Mouse (Mus musculus) heart, embryonic 16.5 days (tissue): ENCODE measurements around the gene Itih3. TPM values are rescaled to one million over a fixed set of nuclear protein-coding genes. Genes with fewer than 3 reads are reported as not detected.

Experiments
- ATAC-seq: fragments of 200-750 bp; cut with Nextera tagmentation; replicated peaks from 2 replicates; pipeline ENCODE4 v1.8.0; 2017; ENCODE audit warnings: moderate number of reproducible peaks; ENCODE audit not compliant: insufficient read depth, low FRiP score; ENCODE audit errors: extremely low read depth
- H3K27ac ChIP-seq: fragments of 300-500 bp; sonication (generic); 2 replicates; pipeline ENCODE4 v1.5.1; 2014; ENCODE audit warnings: mild to moderate bottlenecking, low read length, control low read depth, moderate library complexity
- H3K27me3 ChIP-seq: fragments of 300-500 bp; sonication (generic); 2 replicates; pipeline ENCODE4 v1.6.1; 2014; ENCODE audit warnings: low read length, mixed read lengths; ENCODE audit not compliant: control insufficient read depth, insufficient read depth
- H3K36me3 ChIP-seq: fragments of 300-500 bp; sonication (generic); 2 replicates; pipeline ENCODE4 v1.6.1; 2014; ENCODE audit not compliant: control insufficient read depth, insufficient read depth
- H3K4me1 ChIP-seq: fragments of 300-500 bp; sonication (generic); 2 replicates; pipeline ENCODE4 v1.6.1; 2014; ENCODE audit warnings: low read length, mixed read lengths; ENCODE audit not compliant: control insufficient read depth, insufficient read depth
- H3K4me2 ChIP-seq: fragments of 300-500 bp; sonication (generic); 2 replicates; pipeline ENCODE4 v1.6.1; 2014; ENCODE audit warnings: low read depth, mild to moderate bottlenecking, control low read depth, low read length
- H3K4me3 ChIP-seq: fragments of 300-500 bp; sonication (generic); 2 replicates; pipeline ENCODE4 v1.5.1; 2014; ENCODE audit warnings: mild to moderate bottlenecking, control low read depth, low read length
- H3K9ac ChIP-seq: fragments of 300-500 bp; sonication (generic); 2 replicates; pipeline ENCODE4 v1.6.1; 2014; ENCODE audit warnings: low read length, control low read depth
- H3K9me3 ChIP-seq: fragments of 300-500 bp; sonication (generic); replicated peaks from 2 replicates; pipeline ENCODE4 v1.6.1; 2016; ENCODE audit warnings: low read length; ENCODE audit not compliant: control insufficient read depth
- WGBS: fragments of 180-500 bp; shearing (Covaris S2); extraction: QIAGEN DNeasy Blood & Tissue Kit; methylation state at CpG from one replicate; pipeline ENCODE4 v1.1.7; 2014; 5-methylcytosine and 5-hydroxymethylcytosine counted together
- polyA plus RNA-seq: library from polyadenylated mRNA; unstranded; fragments of >200 nt; fragmentation: Nextera tagmentation; extraction: Ambion mirVana; gene quantifications from 2 replicates; pipeline ENCODE4 v1.2.1, GENCODE M21; 2015

Itih3 gene
- polyA plus RNA-seq, 1 experiment from 2014 or later = 1.5 TPM

GRCm38 (mm10) chr14:30875955-30876354 is 47.6 kb downstream of the Itih3 start:
- Histone ChIP-seq H3K27me3 (no peaks in the 10 kb centered on the region), H3K4me2 (no peak overlapping the region), H3K4me1 (peaks cover 4% of the 10 kb centered on the region), H3K9ac (no peak overlapping the region), H3K4me3 (no peak overlapping the region), H3K27ac (no peak overlapping the region), H3K9me3 (no peaks in the 10 kb centered on the region), H3K36me3 (peaks cover 3% of the 10 kb centered on the region; the same call in 1 of the 2 replicates)
- 72% methylated on average over 9 of the region's 9 CpGs for WGBS
- no peak for ATAC-seq

- Histone ChIP-seq H3K27ac (no peak overlapping the region), H3K9me3 (no peaks in the 10 kb centered on the region), H3K9ac (no peak overlapping the region), H3K27me3 (no peaks in the 10 kb centered on the region), H3K4me2 (no peak overlapping the region), H3K36me3 (peaks cover 3% of the 10 kb centered on the region; the same call in 1 of the 2 replicates), H3K4me1 (peaks cover 11% of the 10 kb centered on the region), H3K4me3 (no peak overlapping the region)
- ATAC-seq = no peak
- WGBS = 73% methylated on average over 12 of the region's 12 CpGs
Measured at GRCm38 (mm10) chr14:30875130-30875865, 48.3 kb downstream of the Itih3 start.

GRCm38 (mm10) chr14:30874095-30874700 is 49.4 kb downstream of the Itih3 start:
- Histone ChIP-seq H3K9me3 (no peaks in the 10 kb centered on the region), H3K4me2 (no peak overlapping the region), H3K4me3 (no peak overlapping the region), H3K36me3 (peaks cover 3% of the 10 kb centered on the region; the same call in 1 of the 2 replicates), H3K9ac (no peak overlapping the region), H3K27me3 (no peaks in the 10 kb centered on the region), H3K27ac (no peak overlapping the region), H3K4me1 (peaks cover 15% of the 10 kb centered on the region)
- WGBS = 65% methylated on average over 18 of the region's 18 CpGs
- no peak for ATAC-seq

GRCm38 (mm10) chr14:30870206-30871147 is 53.1 kb downstream of the Itih3 start:
- Histone ChIP-seq H3K27me3 (no peaks in the 10 kb centered on the region), H3K9ac (peak overlapping the region; percentile 15), H3K27ac (peak overlapping the region; percentile 80), H3K4me2 (peak overlapping the region; percentile 4; the same call in 1 of the 2 replicates), H3K9me3 (no peaks in the 10 kb centered on the region), H3K4me3 (no peak overlapping the region), H3K4me1 (peaks cover 15% of the 10 kb centered on the region), H3K36me3 (peaks cover 3% of the 10 kb centered on the region; the same call in 1 of the 2 replicates)
- ATAC-seq = no peak; the same call in 1 of the 2 replicates
- WGBS = 58% methylated on average over 25 of the region's 25 CpGs

DNA sequence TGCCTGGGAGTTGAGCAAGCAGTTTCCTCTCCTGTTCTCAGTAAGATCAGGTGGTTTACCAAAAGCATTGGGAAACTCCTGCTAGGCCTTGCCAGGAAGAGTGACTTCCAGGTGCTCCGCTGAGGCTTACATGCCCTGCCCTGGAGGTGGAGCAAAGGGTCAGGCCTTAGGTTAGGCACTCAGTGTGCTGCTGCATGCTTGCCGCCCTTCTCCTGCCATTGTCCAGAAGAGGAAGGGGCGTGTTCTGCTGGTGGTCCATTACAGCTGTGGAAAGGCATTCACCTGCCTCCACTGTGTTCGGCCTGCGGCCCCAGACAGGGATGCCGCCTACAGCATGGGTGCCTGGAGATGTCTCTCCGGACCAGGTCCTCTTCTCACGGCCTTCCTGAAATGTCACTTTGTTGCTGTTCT is 54.2 kb downstream of the Itih3 start:
- Histone ChIP-seq H3K9me3 (no peaks in the 10 kb centered on the region), H3K9ac (peak overlapping the region; percentile 15; the same call in 1 of the 2 replicates), H3K27me3 (no peaks in the 10 kb centered on the region), H3K4me3 (no peak overlapping the region), H3K4me1 (peaks cover 15% of the 10 kb centered on the region), H3K4me2 (no peak overlapping the region), H3K27ac (peak overlapping the region; percentile 80), H3K36me3 (no peaks in the 10 kb centered on the region)
- no peak for ATAC-seq
- WGBS = 73% methylated on average over 8 of the region's 8 CpGs

GRCm38 (mm10) chr14:30868826-30869225 is 54.7 kb downstream of the Itih3 start:
- 79% methylated on average over 10 of the region's 10 CpGs for WGBS
- no peak overlapping the region; the same call in none of the 2 replicates for H3K27ac ChIP-seq
- H3K4me3 ChIP-seq = no peak overlapping the region
- no peaks in the 10 kb centered on the region for H3K27me3 ChIP-seq
- ATAC-seq = no peak
- H3K4me1 ChIP-seq = peaks cover 15% of the 10 kb centered on the region
- no peak overlapping the region for H3K4me2 ChIP-seq
- no peaks in the 10 kb centered on the region for H3K36me3 ChIP-seq
- H3K9me3 ChIP-seq = no peaks in the 10 kb centered on the region
- H3K9ac ChIP-seq = no peak overlapping the region

DNA sequence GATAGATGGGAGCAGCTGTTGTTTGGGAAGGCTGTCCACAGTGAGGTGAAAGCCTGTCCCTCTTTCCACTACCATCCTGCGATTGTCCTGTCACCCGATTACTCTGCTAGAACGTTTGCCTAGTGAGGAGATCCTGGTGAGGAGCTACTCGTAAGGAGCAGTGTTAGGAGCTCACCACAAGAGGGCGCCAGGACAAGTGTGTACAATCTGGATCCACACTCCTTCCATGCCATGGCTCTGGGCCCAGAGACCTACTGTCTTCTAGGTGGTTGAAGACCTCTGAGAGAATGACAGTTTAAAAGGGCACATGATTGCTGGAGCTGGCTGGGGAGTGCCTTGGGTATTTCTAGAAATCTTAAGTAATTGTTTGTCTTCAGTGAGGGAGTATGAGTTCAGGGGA is 56.5 kb downstream of the Itih3 start:
- Histone ChIP-seq H3K9ac (no peak overlapping the region), H3K4me1 (peaks cover 15% of the 10 kb centered on the region), H3K27ac (no peak overlapping the region), H3K4me3 (no peak overlapping the region), H3K9me3 (no peaks in the 10 kb centered on the region), H3K27me3 (no peaks in the 10 kb centered on the region), H3K4me2 (no peak overlapping the region), H3K36me3 (no peaks in the 10 kb centered on the region)
- no peak for ATAC-seq
- 28% methylated on average over 5 of the region's 5 CpGs for WGBS

- Histone ChIP-seq H3K9ac (no peak overlapping the region), H3K4me2 (no peak overlapping the region), H3K9me3 (no peaks in the 10 kb centered on the region), H3K27me3 (no peaks in the 10 kb centered on the region), H3K4me3 (no peak overlapping the region), H3K27ac (no peak overlapping the region), H3K4me1 (peaks cover 7% of the 10 kb centered on the region), H3K36me3 (no peaks in the 10 kb centered on the region)
- no peak for ATAC-seq
- WGBS = 75% methylated on average over 3 of the region's 3 CpGs
Measured at GRCm38 (mm10) chr14:30865311-30865710, 58.2 kb downstream of the Itih3 start.
